Mouse (Mus musculus) intestine, embryonic 16.5 days (tissue): ENCODE measurements around the gene Trio. TPM values are rescaled to one million over a fixed set of nuclear protein-coding genes. Genes with fewer than 3 reads are reported as not detected.

Source experiments
- ATAC-seq: fragments of 200-750 bp; cut with Nextera tagmentation; 2 replicates; pipeline ENCODE4 v1.8.0; 2017; ENCODE audit warnings: moderate TSS enrichment, moderate library complexity
- H3K27ac ChIP-seq: fragments of 300-500 bp; sonication (generic); 2 replicates; pipeline ENCODE4 v1.5.1; 2014; ENCODE audit warnings: mild to moderate bottlenecking, low read length
- H3K27me3 ChIP-seq: fragments of 300-500 bp; sonication (generic); replicated peaks from 2 replicates; pipeline ENCODE4 v1.6.1; 2014; ENCODE audit warnings: low read length, control low read depth, mixed read lengths; ENCODE audit not compliant: control insufficient read depth, insufficient read depth
- H3K36me3 ChIP-seq: fragments of 300-500 bp; sonication (generic); 2 replicates; pipeline ENCODE4 v1.6.1; 2014; ENCODE audit warnings: low read length, control low read depth; ENCODE audit not compliant: control insufficient read depth, insufficient read depth
- H3K4me1 ChIP-seq: fragments of 300-500 bp; sonication (generic); 2 replicates; pipeline ENCODE4 v1.6.1; 2014; ENCODE audit warnings: low read length, control low read depth, mixed read lengths; ENCODE audit not compliant: control insufficient read depth, insufficient read depth
- H3K4me2 ChIP-seq: fragments of 300-500 bp; sonication (generic); 2 replicates; pipeline ENCODE4 v1.6.1; 2014; ENCODE audit warnings: low read depth, low read length, control low read depth
- H3K4me3 ChIP-seq: fragments of 300-500 bp; sonication (generic); 2 replicates; pipeline ENCODE4 v1.5.1; 2014; ENCODE audit warnings: mild to moderate bottlenecking, low read length
- H3K9ac ChIP-seq: fragments of 300-500 bp; sonication (generic); 2 replicates; pipeline ENCODE4 v1.6.1; 2014; ENCODE audit warnings: low read depth, low read length
- H3K9me3 ChIP-seq: fragments of 300-500 bp; sonication (generic); 2 replicates; pipeline ENCODE4 v1.6.1; 2016; ENCODE audit warnings: low read length, control low read depth; ENCODE audit not compliant: control insufficient read depth
- WGBS: fragments of 180-500 bp; shearing (Covaris S2); extraction: QIAGEN DNeasy Blood & Tissue Kit; methylation state at CpG from one replicate; pipeline ENCODE4 v1.1.7; 2014; 5-methylcytosine and 5-hydroxymethylcytosine counted together
- polyA plus RNA-seq: library from polyadenylated mRNA; unstranded; fragments of >200 nt; fragmentation: Nextera tagmentation; extraction: Ambion mirVana; gene quantifications from 2 replicates; pipeline ENCODE4 v1.2.1, GENCODE M21; 2015

The Trio gene
- polyA plus RNA-seq, 1 experiment from 2014 or later, result 13.4 TPM

- peak overlapping the region; percentile 88 for H3K27ac ChIP-seq
- no peaks in the 10 kb centered on the region for H3K36me3 ChIP-seq
- peak; percentile 37 for ATAC-seq
- 23% methylated on average over 12 of the region's 12 CpGs for WGBS
- H3K4me2 ChIP-seq, result peak overlapping the region; percentile 51
- no peaks in the 10 kb centered on the region for H3K27me3 ChIP-seq
- H3K9me3 ChIP-seq, result no peaks in the 10 kb centered on the region
- peaks cover 60% of the 10 kb centered on the region for H3K4me1 ChIP-seq
- peak overlapping the region; percentile 21 for H3K4me3 ChIP-seq
- H3K9ac ChIP-seq, result peak overlapping the region; percentile 50
These were observed 242.0 kb downstream of the Trio start for GRCm38 (mm10) chr15:27783541-27784125.

DNA sequence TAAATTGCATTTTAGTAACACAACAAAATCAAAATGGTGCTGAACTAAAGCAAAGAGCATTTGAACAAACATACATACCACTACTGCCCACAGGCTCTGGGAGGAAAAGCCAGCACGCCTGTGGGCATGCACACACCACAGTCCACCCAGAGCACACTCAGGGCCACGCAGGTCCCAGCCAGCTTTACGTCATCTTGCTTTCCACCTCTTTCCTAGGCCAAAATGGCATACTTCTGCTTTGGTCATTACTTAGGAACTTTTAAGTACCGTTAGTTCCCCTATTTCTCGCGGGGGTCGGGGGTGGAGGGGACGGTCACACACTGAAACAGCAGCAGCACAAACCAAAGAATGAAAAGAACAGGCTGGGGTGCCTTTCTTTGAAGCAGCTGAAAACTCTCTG lies 242.6 kb downstream of the Trio start:
- WGBS, result 50% methylated on average over 8 of the region's 8 CpGs
- Histone ChIP-seq H3K27ac (peak overlapping the region; percentile 88), H3K27me3 (no peaks in the 10 kb centered on the region), H3K9me3 (no peaks in the 10 kb centered on the region), H3K4me2 (peak overlapping the region; percentile 51; the same call in 1 of the 2 replicates), H3K9ac (peak overlapping the region; percentile 50; the same call in 1 of the 2 replicates), H3K4me1 (peaks cover 65% of the 10 kb centered on the region), H3K4me3 (no peak overlapping the region), H3K36me3 (no peaks in the 10 kb centered on the region)
- ATAC-seq, result no peak

DNA sequence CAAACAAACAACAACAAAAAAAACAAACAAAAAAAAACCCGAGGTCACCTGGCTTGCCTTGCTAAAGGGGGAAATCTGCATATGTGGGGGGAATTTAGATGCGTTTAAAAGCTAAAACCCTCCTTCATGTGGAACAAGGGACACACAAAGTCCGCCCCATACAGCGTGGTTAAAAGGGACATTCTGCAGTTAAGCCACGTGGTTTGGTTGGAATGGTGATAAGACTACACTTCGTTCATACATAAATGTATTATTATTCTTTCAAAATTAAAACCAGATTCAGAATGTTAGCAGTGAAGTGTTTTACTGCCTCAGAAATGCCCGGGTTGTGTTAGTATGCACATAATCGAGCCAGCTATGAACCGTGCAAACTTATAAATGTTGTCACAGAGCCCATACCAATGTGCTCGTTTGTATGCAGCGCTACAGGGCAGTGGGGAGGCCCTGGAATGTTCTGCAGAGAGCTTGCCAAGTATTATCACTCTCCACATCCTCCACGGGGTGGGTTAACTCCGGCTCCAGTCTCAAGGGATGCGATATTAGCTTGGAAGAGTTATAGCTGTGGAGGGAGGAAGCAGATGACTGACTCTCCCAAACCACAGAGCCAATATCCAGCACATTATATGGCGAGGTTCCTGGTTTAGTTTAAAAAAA lies 243.1 kb downstream of the Trio start:
- no peak overlapping the region for H3K4me2 ChIP-seq
- WGBS, result 42% methylated on average over 15 of the region's 15 CpGs
- H3K27me3 ChIP-seq, result no peaks in the 10 kb centered on the region
- no peaks in the 10 kb centered on the region for H3K9me3 ChIP-seq
- no peak overlapping the region for H3K9ac ChIP-seq
- H3K36me3 ChIP-seq, result no peaks in the 10 kb centered on the region
- H3K4me1 ChIP-seq, result peaks cover 70% of the 10 kb centered on the region
- H3K4me3 ChIP-seq, result no peak overlapping the region
- 0 out of 2 replicates have a peak overlapping the region, but pooled peaks have one; percentile 24 for H3K27ac ChIP-seq
- ATAC-seq, result peak; percentile 13; the same call in 1 of the 2 replicates

DNA sequence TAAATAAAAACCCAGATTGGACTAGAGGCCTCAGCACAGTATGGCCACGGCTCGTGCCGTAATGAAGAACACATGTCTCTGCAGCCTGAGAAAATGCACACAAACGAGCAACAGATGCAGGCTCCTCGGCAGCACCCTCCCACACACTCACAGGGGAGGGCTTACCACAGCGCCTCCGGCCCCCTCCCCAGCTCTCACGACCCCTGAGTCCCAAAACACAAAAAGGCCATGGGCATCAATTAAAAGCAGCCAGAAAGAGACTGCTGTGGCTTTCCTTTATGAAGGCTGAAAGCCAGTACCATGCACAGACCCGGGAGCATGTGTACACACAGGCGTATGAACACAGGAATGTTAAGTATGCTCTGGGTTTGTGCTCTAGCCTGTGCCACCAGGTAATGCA lies 245.8 kb downstream of the Trio start:
- no peak overlapping the region for H3K9ac ChIP-seq
- no peak overlapping the region for H3K4me2 ChIP-seq
- H3K4me3 ChIP-seq, result no peak overlapping the region
- WGBS, result 40% methylated on average over 10 of the region's 10 CpGs
- ATAC-seq, result no peak
- peaks cover 62% of the 10 kb centered on the region for H3K4me1 ChIP-seq
- H3K36me3 ChIP-seq, result no peaks in the 10 kb centered on the region
- no peaks in the 10 kb centered on the region for H3K9me3 ChIP-seq
- no peaks in the 10 kb centered on the region for H3K27me3 ChIP-seq
- H3K27ac ChIP-seq, result peak overlapping the region; percentile 58

GRCm38 (mm10) chr15:27779398-27779797 lies 246.2 kb downstream of the Trio start:
- no peak overlapping the region for H3K9ac ChIP-seq

DNA sequence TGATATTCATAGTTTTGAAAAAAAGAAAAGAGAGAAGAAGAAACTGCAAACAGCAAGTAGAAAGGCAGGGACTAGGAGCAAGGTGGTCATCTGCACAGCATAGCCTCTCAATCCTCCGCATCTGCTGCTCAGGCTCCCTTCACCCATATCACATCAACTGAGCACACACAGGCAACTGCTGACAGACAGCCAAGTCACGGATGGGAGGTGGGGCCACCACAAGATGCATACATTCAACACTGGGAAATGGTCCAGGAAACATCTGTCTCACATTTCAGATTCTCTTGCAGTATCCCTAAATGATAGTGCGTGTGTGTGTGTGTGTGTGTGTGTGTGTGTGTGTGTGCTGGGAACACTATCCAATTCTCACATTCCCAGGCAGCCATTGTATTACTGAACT lies 247.4 kb downstream of the Trio start:
- H3K4me2 ChIP-seq, result no peak overlapping the region
- H3K9ac ChIP-seq, result no peak overlapping the region
- no peak overlapping the region for H3K4me3 ChIP-seq
- H3K9me3 ChIP-seq, result no peaks in the 10 kb centered on the region
- peak; percentile 70 for ATAC-seq
- peak overlapping the region; percentile 72 for H3K27ac ChIP-seq
- H3K27me3 ChIP-seq, result no peaks in the 10 kb centered on the region
- H3K36me3 ChIP-seq, result peaks cover 3% of the 10 kb centered on the region; the same call in 1 of the 2 replicates
- WGBS, result 21% methylated on average over 3 of the region's 3 CpGs
- peaks cover 47% of the 10 kb centered on the region for H3K4me1 ChIP-seq

More at GRCm38 (mm10) chr15:27779398-27779797, 246.2 kb downstream of the Trio start:
- 54% methylated on average over 11 of the region's 11 CpGs for WGBS
- peaks cover 58% of the 10 kb centered on the region for H3K4me1 ChIP-seq
- no peak for ATAC-seq
- no peak overlapping the region for H3K4me2 ChIP-seq
- no peak overlapping the region for H3K4me3 ChIP-seq
- peak overlapping the region; percentile 58 for H3K27ac ChIP-seq
- H3K27me3 ChIP-seq, result no peaks in the 10 kb centered on the region
- H3K36me3 ChIP-seq, result no peaks in the 10 kb centered on the region
- H3K9me3 ChIP-seq, result no peaks in the 10 kb centered on the region

GRCm38 (mm10) chr15:27777455-27778190 lies 248.0 kb downstream of the Trio start:
- ATAC-seq, result peak; percentile 32
- H3K9ac ChIP-seq, result no peak overlapping the region
- H3K4me1 ChIP-seq, result peaks cover 41% of the 10 kb centered on the region
- H3K9me3 ChIP-seq, result no peaks in the 10 kb centered on the region
- no peak overlapping the region for H3K4me2 ChIP-seq
- peaks cover 7% of the 10 kb centered on the region; the same call in 1 of the 2 replicates for H3K36me3 ChIP-seq
- H3K4me3 ChIP-seq, result no peak overlapping the region
- WGBS, result 25% methylated on average over 11 of the region's 11 CpGs
- peak overlapping the region; percentile 72 for H3K27ac ChIP-seq
- no peaks in the 10 kb centered on the region for H3K27me3 ChIP-seq

- no peaks in the 10 kb centered on the region for H3K9me3 ChIP-seq
- peaks cover 26% of the 10 kb centered on the region for H3K4me1 ChIP-seq
- H3K4me3 ChIP-seq, result no peak overlapping the region
- H3K27me3 ChIP-seq, result no peaks in the 10 kb centered on the region
- peaks cover 15% of the 10 kb centered on the region for H3K36me3 ChIP-seq
- no peak for ATAC-seq
- H3K4me2 ChIP-seq, result no peak overlapping the region
- H3K27ac ChIP-seq, result no peak overlapping the region
- H3K9ac ChIP-seq, result no peak overlapping the region
- WGBS, result 56% methylated on average over 7 of the region's 7 CpGs
These were observed 251.2 kb downstream of the Trio start for GRCm38 (mm10) chr15:27774481-27774880.

DNA sequence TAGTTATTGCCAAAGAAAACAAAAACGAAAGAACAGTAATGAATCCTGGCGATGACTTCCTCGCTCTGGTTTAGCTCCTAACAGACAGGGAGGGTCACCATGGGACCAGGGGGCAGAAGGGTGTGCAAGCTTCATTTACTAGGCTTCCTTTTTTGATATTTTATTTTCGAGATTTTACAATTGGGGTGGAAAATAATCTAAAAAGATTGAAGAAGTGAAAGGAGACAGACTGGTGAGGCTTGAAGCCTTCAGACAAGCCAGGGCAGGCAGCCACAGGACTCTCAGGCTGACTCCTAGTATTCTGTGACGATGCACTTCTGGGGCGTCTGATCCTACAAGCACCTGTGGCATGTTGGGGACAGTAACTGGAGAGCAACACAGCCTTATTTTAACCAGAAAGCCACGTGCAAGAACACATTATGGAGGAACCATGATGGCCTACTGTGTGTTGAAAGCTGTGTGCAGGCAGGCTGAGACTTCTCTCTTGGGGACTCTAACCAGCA lies 253.5 kb downstream of the Trio start:
- ATAC-seq, result no peak
- Histone ChIP-seq H3K4me1 (peaks cover 8% of the 10 kb centered on the region), H3K27ac (peak overlapping the region; percentile 21; the same call in 1 of the 2 replicates), H3K4me3 (no peak overlapping the region), H3K9ac (no peak overlapping the region), H3K27me3 (no peaks in the 10 kb centered on the region), H3K9me3 (no peaks in the 10 kb centered on the region), H3K36me3 (peaks cover 27% of the 10 kb centered on the region), H3K4me2 (no peak overlapping the region)
- WGBS, result 71% methylated on average over 7 of the region's 7 CpGs
